Mouse (Mus musculus): ENCODE measurements around the gene Asb16. TPM values are rescaled to one million over a fixed set of nuclear protein-coding genes. Genes with fewer than 3 reads are reported as not detected.
A peak's percentile ranks its signal among the peaks of the same experiment; 100 is the strongest.

Asb16 gene
- 1 to 10 TPM; 1.2 TPM for total RNA-seq (2021)

GRCm38 (mm10) chr11:102268520-102269244 is at the start of gene Asb16:
Gene Asb16 (plus strand): TSS chr11:102268743.
- intact Hi-C loops (cut with DNase I): no loop called here

DNA sequence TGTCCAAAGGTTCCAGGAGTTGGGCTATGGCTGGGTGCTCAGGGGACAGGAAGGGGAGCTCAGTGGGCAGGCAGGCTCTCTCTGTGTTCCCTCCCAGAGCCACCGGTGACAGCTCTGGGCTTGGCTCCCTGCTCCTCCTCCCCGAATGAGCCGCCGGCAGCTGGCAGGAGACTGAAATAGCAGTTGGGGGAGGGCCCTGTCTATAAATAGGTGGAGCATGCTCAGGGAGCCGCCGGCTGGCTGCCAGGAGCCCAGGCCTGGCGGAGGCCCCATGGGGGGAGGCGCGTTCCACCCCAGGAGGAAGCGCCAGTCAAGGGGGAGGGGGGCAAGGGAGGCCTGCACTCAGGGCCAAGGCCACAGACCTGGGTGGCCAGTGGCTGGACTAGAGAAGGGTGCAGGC is 49.8 kb upstream of the Asb16 start:
- intact Hi-C loops (cut with DNase I): loop anchor here (1.0 to 2.0 kb wide), 3 partner anchors 12 to 26 kb away; partner anchors contain the start of gene Hdac5
- DNase-seq (ENCODE audit: low spot score in 2 of 2): peak; percentile 94 to 98

More at GRCm38 (mm10) chr11:102268520-102269244, at the start of gene Asb16:
- no peak for DNase-seq (ENCODE audit: low spot score in 2 of 2)

DNA sequence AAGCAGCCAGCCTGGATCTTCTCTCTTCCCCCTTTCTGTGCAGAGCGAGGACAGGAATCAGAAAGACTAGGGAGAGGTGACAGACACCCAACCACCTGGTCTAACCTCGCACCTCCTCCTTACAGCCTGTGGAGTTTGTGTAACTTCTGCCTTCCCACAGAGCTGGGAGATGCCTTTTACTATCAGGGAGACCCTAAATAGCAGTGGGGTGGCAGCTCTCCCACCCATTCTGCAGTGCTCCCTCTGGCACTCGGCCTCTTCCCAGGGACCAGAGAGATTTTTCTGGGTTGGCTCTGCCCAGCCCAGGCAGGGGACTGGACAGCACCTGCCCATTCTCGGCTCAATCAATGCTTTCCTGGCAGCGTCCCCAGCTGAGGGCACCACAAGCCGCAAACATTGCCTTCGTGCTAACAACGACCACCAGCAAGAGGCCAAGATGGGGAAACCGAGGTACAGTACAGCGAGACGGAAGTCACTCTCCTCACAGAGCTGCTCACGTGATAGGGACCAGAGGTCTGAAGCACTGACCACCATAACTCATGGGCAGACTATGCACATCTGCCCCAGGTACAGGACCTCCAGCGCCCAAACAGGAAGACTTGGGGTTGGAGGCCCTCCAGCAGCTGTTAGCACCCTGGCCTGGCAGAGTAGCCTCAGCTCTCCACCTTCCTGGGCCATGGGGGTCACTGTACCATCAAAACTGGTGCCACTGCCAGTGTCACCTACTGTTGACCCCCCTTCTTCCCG is 49.1 kb upstream of the Asb16 start:
- peak in 1 of 2 experiments; percentile 83 for DNase-seq (ENCODE audit: low spot score in 2 of 2)
- intact Hi-C loops (cut with DNase I): loop anchor here (2.0 kb wide), 2 partner anchors 19 to 25 kb away; no protein-coding TSS in a partner anchor

- intact Hi-C loops (cut with DNase I): loop anchor here (2.0 kb wide), 2 partner anchors 19 to 25 kb away; no protein-coding TSS in a partner anchor
Measured at GRCm38 (mm10) chr11:102219994-102220346, 48.6 kb upstream of the Asb16 start.

DNA sequence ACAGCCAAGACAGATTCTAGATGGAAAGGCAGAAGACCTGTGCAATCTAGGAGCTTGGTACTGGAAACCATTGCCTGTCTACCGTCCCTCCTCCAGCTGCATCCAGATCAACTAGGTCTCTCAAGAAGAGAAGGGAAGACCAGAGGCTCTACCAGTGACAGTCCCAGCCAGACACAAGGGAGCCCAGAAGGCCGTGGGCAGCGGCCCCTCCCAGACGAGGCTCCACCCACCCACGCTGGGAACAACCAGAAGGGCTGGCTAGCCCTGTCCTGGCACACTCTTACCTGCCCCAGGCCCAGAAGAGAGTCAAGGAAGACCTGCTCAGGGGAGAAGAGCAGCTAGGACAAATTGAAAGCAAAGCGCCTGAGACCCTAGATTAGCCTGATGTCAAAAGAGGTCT is 48.1 kb upstream of the Asb16 start:
- DNase-seq (ENCODE audit: low spot score in 2 of 2): peak in 1 of 2 experiments; percentile 45
- intact Hi-C loops (cut with DNase I): no loop called here

More at GRCm38 (mm10) chr11:102219994-102220346, 48.6 kb upstream of the Asb16 start:
- no peak for DNase-seq (ENCODE audit: low spot score in 2 of 2)

- intact Hi-C loops (cut with DNase I): no loop called here
- DNase-seq (ENCODE audit: low spot score in 2 of 2): no peak
Measured at GRCm38 (mm10) chr11:102221243-102221953, 47.1 kb upstream of the Asb16 start.

DNA sequence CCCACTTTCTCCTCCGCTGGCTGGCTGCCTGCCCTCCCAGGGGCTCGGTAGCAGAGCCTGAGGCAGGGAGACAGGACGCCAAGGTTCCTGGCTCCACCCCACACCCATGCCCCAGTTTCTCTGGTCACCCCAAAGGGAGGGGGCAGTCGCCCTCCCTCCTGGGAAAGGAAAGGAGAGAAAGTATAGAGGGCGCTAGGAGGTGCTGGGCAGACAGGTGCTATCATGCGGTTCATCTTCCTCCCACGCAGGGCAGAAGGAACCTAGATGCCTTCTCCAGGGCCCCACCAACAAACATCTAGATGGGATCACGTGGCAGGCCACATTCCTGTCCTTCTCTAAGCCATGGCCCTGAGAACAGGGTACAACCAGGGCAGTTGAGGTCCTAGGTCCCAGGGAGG is 46.6 kb upstream of the Asb16 start:
- DNase-seq (ENCODE audit: low spot score in 2 of 2): no peak
- intact Hi-C loops (cut with DNase I): no loop called here

- intact Hi-C loops (cut with DNase I): no loop called here
- DNase-seq (ENCODE audit: low spot score in 2 of 2): no peak
Measured at GRCm38 (mm10) chr11:102223166-102223565, 45.4 kb upstream of the Asb16 start.

DNA sequence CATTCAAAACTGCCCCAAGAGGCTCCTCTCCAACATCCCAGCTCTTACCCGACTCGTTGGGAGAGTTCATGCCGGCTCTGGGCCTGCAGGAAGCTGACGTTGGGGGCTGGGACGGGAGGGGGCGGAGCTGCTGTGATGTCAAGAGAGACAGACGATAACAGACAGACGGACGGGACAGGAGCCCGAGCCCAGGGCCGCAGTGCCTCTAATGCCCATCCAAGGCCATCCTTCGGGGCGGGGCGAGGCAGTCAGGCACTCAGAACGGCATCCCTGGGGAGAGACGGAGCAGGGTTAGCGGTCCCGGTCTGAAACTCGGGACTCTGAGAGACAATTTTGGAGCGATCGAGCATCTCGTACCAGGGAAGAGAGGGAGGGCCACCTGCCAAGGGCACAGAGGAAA is 43.9 kb upstream of the Asb16 start:
- DNase-seq (ENCODE audit: low spot score in 2 of 2): no peak
- intact Hi-C loops (cut with DNase I): no loop called here

DNA sequence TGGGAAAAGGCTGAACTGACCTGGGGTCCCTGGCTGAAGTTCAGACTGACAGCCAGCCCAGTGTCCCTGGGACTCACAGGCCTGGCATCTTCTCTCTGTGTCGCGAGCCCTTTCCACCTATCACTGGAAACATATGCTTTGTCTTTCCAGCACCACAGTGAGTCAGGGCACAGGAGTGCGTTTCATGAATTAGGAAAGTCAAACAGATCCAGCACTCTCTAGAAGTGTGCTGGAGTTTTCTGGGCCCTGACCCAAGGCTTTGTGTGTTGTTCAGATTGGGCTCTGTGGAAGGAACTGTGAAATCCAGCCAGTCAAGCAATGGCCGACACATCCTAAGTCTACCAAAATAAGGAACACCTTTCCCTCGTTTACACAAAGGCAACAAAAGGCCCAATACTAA is 43.3 kb upstream of the Asb16 start:
- no peak for DNase-seq (ENCODE audit: low spot score in 2 of 2)

GRCm38 (mm10) chr11:102226067-102226978 is 42.2 kb upstream of the Asb16 start:
- no peak for DNase-seq (ENCODE audit: low spot score in 2 of 2)
- intact Hi-C loops (cut with DNase I): no loop called here

More for the DNA sequence above, 43.3 kb upstream of the Asb16 start:
- intact Hi-C loops (cut with DNase I): no loop called here

- intact Hi-C loops (cut with DNase I): loop anchor here (1.0 to 2.0 kb wide), 2 partner anchors 26 to 39 kb away; partner anchors contain the start of gene G6pc3
- peak in 1 of 2 experiments; percentile 60 for DNase-seq (ENCODE audit: low spot score in 2 of 2)
Measured at GRCm38 (mm10) chr11:102227270-102228190, 41.0 kb upstream of the Asb16 start.

GRCm38 (mm10) chr11:102228191-102228545 is 40.4 kb upstream of the Asb16 start:
- intact Hi-C loops (cut with DNase I): loop anchor here (2.0 kb wide), 1 partner anchor 39 kb away; the partner anchor contains the start of gene G6pc3
- DNase-seq (ENCODE audit: low spot score in 2 of 2): no peak

GRCm38 (mm10) chr11:102228646-102229268 is 39.8 kb upstream of the Asb16 start:
- no peak for DNase-seq (ENCODE audit: low spot score in 2 of 2)
- intact Hi-C loops (cut with DNase I): loop anchor here (2.0 kb wide), 1 partner anchor 40 kb away; the partner anchor contains the start of gene G6pc3

GRCm38 (mm10) chr11:102229331-102229953 is 39.1 kb upstream of the Asb16 start:
- intact Hi-C loops (cut with DNase I): loop anchor here (2.0 kb wide), 1 partner anchor 41 kb away; the partner anchor contains the start of gene G6pc3
- DNase-seq (ENCODE audit: low spot score in 2 of 2): peak in 1 of 2 experiments; percentile 52

DNA sequence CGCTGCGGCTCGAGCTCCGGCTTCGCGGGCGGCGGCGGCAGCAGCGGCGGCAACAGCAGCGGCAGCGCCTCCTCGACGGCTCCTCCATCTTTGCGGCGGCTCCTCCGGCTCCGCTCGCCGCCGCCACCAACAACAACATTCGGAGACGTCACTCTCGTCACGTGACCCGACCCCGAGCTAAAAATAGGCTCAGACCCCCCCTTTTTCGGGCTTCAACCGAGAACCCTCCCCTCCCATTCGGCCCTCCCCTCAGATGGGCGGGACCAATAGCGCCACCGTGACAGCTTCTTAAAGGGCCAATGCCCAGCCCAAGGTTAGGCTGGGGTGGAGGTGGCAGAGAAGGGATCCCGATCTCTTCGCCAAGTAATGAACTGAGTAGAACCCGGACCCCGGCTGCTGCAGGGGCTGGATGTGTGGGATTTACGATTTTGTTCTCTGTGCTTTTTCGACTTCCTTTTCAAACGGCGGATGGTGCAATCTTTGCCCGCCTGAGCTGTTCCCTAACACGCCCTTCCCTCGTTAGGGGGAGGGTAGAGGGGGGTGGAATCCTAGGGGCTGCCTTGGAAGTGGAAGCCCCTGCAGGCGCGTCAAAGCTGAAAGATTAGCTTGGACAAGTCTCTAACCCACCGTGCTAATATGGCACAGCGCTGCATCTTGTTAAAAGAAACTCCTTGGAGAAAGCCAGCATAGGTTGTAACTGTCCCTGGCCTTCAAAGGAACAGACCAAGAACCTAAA is 38.4 kb upstream of the Asb16 start, which contains the start of gene Hdac5:
Gene Hdac5 (minus strand): TSS at position 161 of the 736 bp plus-strand sequence.
- peak; percentile 97 to 99 for DNase-seq (ENCODE audit: low spot score in 2 of 2)
- intact Hi-C loops (cut with DNase I): loop anchor here (1.0 to 2.0 kb wide), 2 partner anchors 12 to 15 kb away; no protein-coding TSS in a partner anchor
